Comparison of ENCODE assay signal across 8 mouse cellular contexts in the genomic region with DNA sequence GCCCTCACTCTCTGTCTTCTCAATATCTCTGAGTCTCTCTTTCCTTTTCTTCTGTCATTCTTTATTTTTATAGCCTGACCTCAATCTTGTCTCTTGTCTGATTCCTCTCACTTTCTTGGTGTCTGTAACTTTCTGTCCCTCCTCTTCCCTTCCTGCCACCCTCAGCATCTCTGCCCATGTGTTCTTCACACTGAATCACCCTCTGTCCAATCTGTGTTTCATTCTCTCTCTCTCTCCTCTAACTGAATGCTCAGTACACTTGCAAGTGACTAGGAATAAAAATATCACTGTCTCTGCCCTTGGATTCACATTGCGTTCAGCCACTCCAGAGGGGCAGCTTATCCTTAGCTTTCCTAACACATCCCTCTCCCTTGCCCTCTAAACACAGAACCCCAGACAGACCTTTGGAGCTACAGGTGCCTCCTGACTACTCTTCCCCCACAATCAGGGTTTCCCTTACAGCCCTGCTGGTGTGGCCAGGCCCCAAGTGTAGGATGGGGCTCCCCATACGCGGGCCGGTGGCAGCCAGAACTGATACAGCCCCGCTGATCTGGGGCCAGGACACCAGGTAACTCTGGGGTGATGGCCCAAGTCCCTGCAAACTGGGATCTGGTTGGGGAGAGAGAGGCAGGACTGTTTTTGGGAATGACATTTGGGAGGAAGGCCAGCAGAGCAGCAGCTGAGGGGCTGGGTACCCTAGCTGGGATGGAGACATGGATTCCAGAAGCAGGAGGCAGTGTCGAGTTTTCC. TPM values are rescaled to one million over a fixed set of nuclear protein-coding genes. Genes with fewer than 3 reads are reported as not detected.
A peak's percentile ranks its signal among the peaks of the same experiment; 100 is the strongest.
DNase-seq lines count a peak whose midpoint lies in the region; ATAC-seq lines count a peak whose summit lies in the region.

No protein-coding gene starts in this region.

- H3K9me3 ChIP-seq in forebrain, embryonic 10.5 days, result no peaks in the 10 kb centered on the region
- H3K9me3 ChIP-seq in forebrain, embryonic 16.5 days (ENCODE audit: control insufficient read depth, low read length), result no peaks in the 10 kb centered on the region
- no peaks in the 10 kb centered on the region for H3K9me3 ChIP-seq in hindbrain, embryonic 10.5 days

- no peak for DNase-seq in forebrain, embryonic 10.5 days (ENCODE audit: extremely low spot score, low spot score)
- DNase-seq in hindbrain, embryonic 10.5 days (ENCODE audit: low spot score), result no peak
- DNase-seq in adrenal gland, adult 8-10 months, result no peak
- no peak for DNase-seq in layer of hippocampus, adult 9-11 months
- no peak for DNase-seq in MN1 (ENCODE audit: low spot score)

- H3K4me1 ChIP-seq in forebrain, embryonic 10.5 days, result peaks cover 33% of the 10 kb centered on the region
- peaks cover 22% of the 10 kb centered on the region for H3K4me1 ChIP-seq in forebrain, embryonic 16.5 days (replicated peaks; ENCODE audit: control insufficient read depth, insufficient read depth, low read length)
- H3K4me1 ChIP-seq in brown adipose tissue, adult 24 weeks (ENCODE audit: control insufficient read depth, insufficient read depth, insufficient read length, low read length), result peaks cover 11% of the 10 kb centered on the region
- peaks cover 34% of the 10 kb centered on the region for H3K4me1 ChIP-seq in hindbrain, embryonic 10.5 days (replicated peaks)

- WGBS in forebrain, embryonic 10.5 days, result 81% methylated on average over 6 of the region's 6 CpGs
- 85% methylated on average over 6 of the region's 6 CpGs for WGBS in forebrain, embryonic 16.5 days
- 81% methylated on average over 6 of the region's 6 CpGs for WGBS in hindbrain, embryonic 10.5 days
- 99% methylated on average over 6 of the region's 6 CpGs for WGBS in macrophage (ENCODE audit: missing documents)

- H3K79me2 ChIP-seq in macrophage (ENCODE audit: inconsistent target), result peaks cover 36% of the 10 kb centered on the region

- H3K4me2 ChIP-seq in forebrain, embryonic 16.5 days (ENCODE audit: low read length), result no peak overlapping the region

- H3K36me3 ChIP-seq in forebrain, embryonic 10.5 days (replicated peaks), result peaks cover 49% of the 10 kb centered on the region
- H3K36me3 ChIP-seq in forebrain, embryonic 16.5 days (ENCODE audit: control insufficient read depth, insufficient read depth), result peaks cover 17% of the 10 kb centered on the region
- H3K36me3 ChIP-seq in hindbrain, embryonic 10.5 days, result peaks cover 48% of the 10 kb centered on the region
- H3K36me3 ChIP-seq in macrophage (ENCODE audit: inconsistent target), result peaks cover 41% of the 10 kb centered on the region

- H3K27me3 ChIP-seq in forebrain, embryonic 10.5 days (ENCODE audit: poor library complexity, severe bottlenecking), result no peaks in the 10 kb centered on the region
- H3K27me3 ChIP-seq in forebrain, embryonic 16.5 days (replicated peaks; ENCODE audit: control insufficient read depth, insufficient read depth, low read length), result no peaks in the 10 kb centered on the region
- H3K27me3 ChIP-seq in hindbrain, embryonic 10.5 days (ENCODE audit: insufficient read depth, poor library complexity, severe bottlenecking), result no peaks in the 10 kb centered on the region

- no peak for ATAC-seq in forebrain, embryonic 16.5 days

- no peak overlapping the region; the same call in 1 of the 2 replicates for H3K9ac ChIP-seq in forebrain, embryonic 16.5 days (replicated peaks; ENCODE audit: low read depth, low read length)

- H3K4me3 ChIP-seq in forebrain, embryonic 10.5 days, result peak overlapping the region; percentile 95
- H3K4me3 ChIP-seq in forebrain, embryonic 16.5 days (replicated peaks; ENCODE audit: low read length), result no peak overlapping the region
- peak overlapping the region; percentile 75 for H3K4me3 ChIP-seq in brown adipose tissue, adult 24 weeks (ENCODE audit: insufficient read depth, low read depth, low read length)
- H3K4me3 ChIP-seq in hindbrain, embryonic 10.5 days, result peak overlapping the region; percentile 82; the same call in 1 of the 2 replicates
- peak overlapping the region; percentile 90; the same call in 1 of the 2 replicates for H3K4me3 ChIP-seq in macrophage (ENCODE audit: inconsistent target)

- H3K27ac ChIP-seq in forebrain, embryonic 10.5 days, result peak overlapping the region; percentile 95
- H3K27ac ChIP-seq in forebrain, embryonic 16.5 days (ENCODE audit: low read length), result no peak overlapping the region
- H3K27ac ChIP-seq in brown adipose tissue, adult 24 weeks (replicated peaks; ENCODE audit: low read depth, low read length), result peak overlapping the region; percentile 93
- H3K27ac ChIP-seq in hindbrain, embryonic 10.5 days, result 0 out of 2 replicates have a peak overlapping the region, but pooled peaks have one; percentile 29
- no peak overlapping the region for H3K27ac ChIP-seq in macrophage

RNA-seq across cellular contexts. Expression of a gene that starts 1.8 kb away (rescaled TPM):
- polyA plus RNA-seq in forebrain, embryonic 10.5 days (2016; fragmentation: Nextera tagmentation; extraction: Ambion mirVana), result 1.5 and 1.8 TPM in 2 replicates
- 1.4 and 1.5 TPM in 2 replicates for polyA plus RNA-seq in forebrain, embryonic 16.5 days (2015; fragmentation: Nextera tagmentation; extraction: Ambion mirVana)
- 93.8 and 106 TPM in 2 replicates for polyA plus RNA-seq in brown adipose tissue, adult 24 weeks (2012; ENCODE audit: insufficient read depth, insufficient read length, missing spikeins)
- polyA plus RNA-seq in hindbrain, embryonic 10.5 days (2016; fragmentation: Nextera tagmentation; extraction: Ambion mirVana), result 1.7 and 2.1 TPM in 2 replicates
- total RNA-seq in macrophage (2018; cell fraction: chromatin; rRNA removed), result 100 to 1,000 TPM in 6 of 26 experiments, 10 to 100 TPM in 20; 31.0 to 191 (median 81.2) TPM
- 10 to 100 TPM; 53.9 to 92.7 (median 74.4) TPM for total RNA-seq in macrophage (2018; cell fraction: cytosol; rRNA removed)
- 100 to 1,000 TPM in 2 of 26 experiments, 10 to 100 TPM in 24; 40.8 to 102 (median 70.2) TPM for total RNA-seq in macrophage (2018; cell fraction: nucleus; rRNA removed)
- polyA plus RNA-seq in macrophage (2018), result 60.6 to 75.9 TPM (median 62.3 TPM) in 3 replicates
- total RNA-seq in adrenal gland, adult 8-10 months (2022), result 100 to 1,000 TPM; 130 to 210 (median 165) TPM

RNA-seq across cellular contexts. Expression of a gene that starts 2.2 kb away (rescaled TPM):
- 0.63 and 1.1 TPM in 2 replicates for polyA plus RNA-seq in forebrain, embryonic 10.5 days (2016; fragmentation: Nextera tagmentation; extraction: Ambion mirVana)
- 0.61 and 1.3 TPM in 2 replicates for polyA plus RNA-seq in forebrain, embryonic 16.5 days (2015; fragmentation: Nextera tagmentation; extraction: Ambion mirVana)
- polyA plus RNA-seq in brown adipose tissue, adult 24 weeks (2012; ENCODE audit: insufficient read depth, insufficient read length, missing spikeins), result 15.7 and 24.0 TPM in 2 replicates
- polyA plus RNA-seq in hindbrain, embryonic 10.5 days (2016; fragmentation: Nextera tagmentation; extraction: Ambion mirVana), result 0.90 and 1.1 TPM in 2 replicates
- total RNA-seq in macrophage (2018; cell fraction: chromatin; rRNA removed), result 1 to 10 TPM in 25 of 26 experiments, under 1 TPM in 1; 0.70 to 5.2 (median 2.2) TPM
- total RNA-seq in macrophage (2018; cell fraction: cytosol; rRNA removed), result 1 to 10 TPM in 1 of 26 experiments, under 1 TPM in 25; 0.24 to 1.1 (median 0.41) TPM
- 1 to 10 TPM in 17 of 26 experiments, under 1 TPM in 6, not detected in 3; 0.68 to 3.4 (median 1.3) TPM for total RNA-seq in macrophage (2018; cell fraction: nucleus; rRNA removed)
- polyA plus RNA-seq in macrophage (2018), result 0.32 to 0.85 TPM (median 0.36 TPM) in 3 replicates
- total RNA-seq in adrenal gland, adult 8-10 months (2022), result 10 to 100 TPM in 2 of 4 experiments, 1 to 10 TPM in 2; 5.3 to 11.4 (median 8.6) TPM

RNA-seq across cellular contexts. Expression of a gene that starts 14.3 kb away (rescaled TPM):
- 7.4 and 9.1 TPM in 2 replicates for polyA plus RNA-seq in forebrain, embryonic 10.5 days (2016; fragmentation: Nextera tagmentation; extraction: Ambion mirVana)
- polyA plus RNA-seq in forebrain, embryonic 16.5 days (2015; fragmentation: Nextera tagmentation; extraction: Ambion mirVana), result 17.2 and 21.3 TPM in 2 replicates
- 15.8 and 16.3 TPM in 2 replicates for polyA plus RNA-seq in brown adipose tissue, adult 24 weeks (2012; ENCODE audit: insufficient read depth, insufficient read length, missing spikeins)
- 10.8 and 11.8 TPM in 2 replicates for polyA plus RNA-seq in hindbrain, embryonic 10.5 days (2016; fragmentation: Nextera tagmentation; extraction: Ambion mirVana)
- 100 to 1,000 TPM; 124 to 580 (median 347) TPM for total RNA-seq in macrophage (2018; cell fraction: chromatin; rRNA removed)
- 10 to 100 TPM; 40.2 to 91.1 (median 66.6) TPM for total RNA-seq in macrophage (2018; cell fraction: cytosol; rRNA removed)
- total RNA-seq in macrophage (2018; cell fraction: nucleus; rRNA removed), result 100 to 1,000 TPM; 107 to 336 (median 211) TPM
- 35.3 to 53.1 TPM (median 41.4 TPM) in 3 replicates for polyA plus RNA-seq in macrophage (2018)
- total RNA-seq in adrenal gland, adult 8-10 months (2022), result 10 to 100 TPM; 42.7 to 57.7 (median 49.8) TPM

RNA-seq across cellular contexts. Expression of a gene that starts 32.9 kb away (rescaled TPM):
- 176 and 181 TPM in 2 replicates for polyA plus RNA-seq in forebrain, embryonic 10.5 days (2016; fragmentation: Nextera tagmentation; extraction: Ambion mirVana)
- polyA plus RNA-seq in forebrain, embryonic 16.5 days (2015; fragmentation: Nextera tagmentation; extraction: Ambion mirVana), result 119 and 146 TPM in 2 replicates
- 74.7 and 107 TPM in 2 replicates for polyA plus RNA-seq in brown adipose tissue, adult 24 weeks (2012; ENCODE audit: insufficient read depth, insufficient read length, missing spikeins)
- 185 and 191 TPM in 2 replicates for polyA plus RNA-seq in hindbrain, embryonic 10.5 days (2016; fragmentation: Nextera tagmentation; extraction: Ambion mirVana)
- 10 to 100 TPM; 17.1 to 67.8 (median 46.7) TPM for total RNA-seq in macrophage (2018; cell fraction: chromatin; rRNA removed)
- total RNA-seq in macrophage (2018; cell fraction: cytosol; rRNA removed), result 10 to 100 TPM; 38.5 to 72.4 (median 53.2) TPM
- 10 to 100 TPM; 21.5 to 47.9 (median 32.1) TPM for total RNA-seq in macrophage (2018; cell fraction: nucleus; rRNA removed)
- polyA plus RNA-seq in macrophage (2018), result 72.0 to 176 TPM (median 83.0 TPM) in 3 replicates
- total RNA-seq in adrenal gland, adult 8-10 months (2022), result 100 to 1,000 TPM in 1 of 4 experiments, 10 to 100 TPM in 3; 79.2 to 112 (median 89.0) TPM

RNA-seq across cellular contexts. Expression of a gene that starts 45.2 kb away (rescaled TPM):
- polyA plus RNA-seq in forebrain, embryonic 10.5 days (2016; fragmentation: Nextera tagmentation; extraction: Ambion mirVana), result 33.4 and 44.7 TPM in 2 replicates
- polyA plus RNA-seq in forebrain, embryonic 16.5 days (2015; fragmentation: Nextera tagmentation; extraction: Ambion mirVana), result 6.5 and 8.2 TPM in 2 replicates
- polyA plus RNA-seq in brown adipose tissue, adult 24 weeks (2012; ENCODE audit: insufficient read depth, insufficient read length, missing spikeins), result 40.8 and 79.3 TPM in 2 replicates
- polyA plus RNA-seq in hindbrain, embryonic 10.5 days (2016; fragmentation: Nextera tagmentation; extraction: Ambion mirVana), result 39.3 and 53.3 TPM in 2 replicates
- 10 to 100 TPM in 19 of 26 experiments, 1 to 10 TPM in 7; 3.6 to 24.3 (median 14.3) TPM for total RNA-seq in macrophage (2018; cell fraction: chromatin; rRNA removed)
- total RNA-seq in macrophage (2018; cell fraction: cytosol; rRNA removed), result 1 to 10 TPM; 2.5 to 4.6 (median 3.9) TPM
- 10 to 100 TPM in 6 of 26 experiments, 1 to 10 TPM in 20; 3.0 to 16.2 (median 7.7) TPM for total RNA-seq in macrophage (2018; cell fraction: nucleus; rRNA removed)
- polyA plus RNA-seq in macrophage (2018), result 3.0 to 5.4 TPM (median 4.8 TPM) in 3 replicates
- total RNA-seq in adrenal gland, adult 8-10 months (2022), result 10 to 100 TPM; 39.4 to 66.5 (median 54.7) TPM

Comparison
In these comparisons a context has a peak if more than half of its experiments do, and no peak if none do; other contexts are left out.
1. H3K27ac ChIP-seq: peak in forebrain, embryonic 10.5 days (single experiment), brown adipose tissue, adult 24 weeks (single experiment) and hindbrain, embryonic 10.5 days (single experiment); none in forebrain, embryonic 16.5 days (single experiment) and macrophage (single experiment).
2. RNA of a gene that starts 1.8 kb away (polyA plus RNA-seq): 93.8 to 106 TPM in brown adipose tissue, adult 24 weeks and 60.6 to 75.9 TPM in macrophage; 1.7 to 2.1 TPM in hindbrain, embryonic 10.5 days, 1.5 to 1.8 TPM in forebrain, embryonic 10.5 days and 1.4 to 1.5 TPM in forebrain, embryonic 16.5 days; every median in the first group is over 10 times any median in the second.